Mouse (Mus musculus) monocyte, adult 59 days (primary cell): ENCODE measurements around the gene Slfn2. TPM values are rescaled to one million over a fixed set of nuclear protein-coding genes. Genes with fewer than 3 reads are reported as not detected.

Source experiments
- total RNA-seq, 2 experiments: library from RNA; stranded (reverse); gene quantifications; one replicate each; pipeline ENCODE4 v1.2.4; 2023

Gene Slfn2
- 100 to 1,000 TPM; 246 to 268 TPM for total RNA-seq

GRCm38 (mm10) chr11:83064946-83065345 lies at the start of gene Slfn2:
Slfn2 (plus strand) TSS chr11:83065112.

GRCm38 (mm10) chr11:83020621-83021020 lies 44.3 kb upstream of the Slfn2 start, which contains the start of gene Slfn8:
Slfn8 (minus strand) TSS chr11:83020810.

DNA sequence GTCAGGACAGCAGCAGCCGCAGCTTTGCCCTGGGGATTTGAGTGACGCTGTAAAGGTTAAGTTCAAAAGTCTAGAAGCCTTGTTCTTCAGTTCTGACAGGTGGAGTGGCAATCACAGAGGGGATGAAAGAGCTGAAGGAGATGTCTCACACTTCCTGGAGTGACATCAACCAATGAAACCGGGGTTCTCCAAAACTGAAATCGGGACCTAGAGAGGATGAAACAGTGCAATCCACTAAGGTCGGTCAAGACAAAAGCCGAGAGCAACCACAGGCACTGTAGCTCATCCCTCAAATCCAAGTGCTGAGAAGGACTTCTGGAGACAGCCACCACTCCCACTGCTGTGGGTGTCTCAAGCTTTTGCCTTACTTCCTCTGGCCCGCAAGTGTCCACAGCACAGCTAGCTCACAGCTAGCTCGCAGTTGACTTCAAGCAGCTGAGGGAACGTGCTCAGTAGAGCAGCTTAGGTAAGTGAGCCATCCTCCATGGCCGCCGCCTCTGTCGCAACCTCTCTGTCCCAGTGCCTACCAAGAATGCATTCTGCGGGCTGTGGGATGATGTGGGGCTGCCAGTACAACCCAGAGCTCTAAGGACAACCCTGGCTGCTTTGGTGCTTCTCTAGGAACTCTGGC lies 51.8 kb downstream of the Slfn2 start, which contains the start of gene Slfn1:
Gene Slfn1, plus strand, starts transcription at position 253 of the 631 bp plus-strand sequence.

Other genes starting within 250 kb of the Slfn2 start
- 10 to 100 TPM; 23.6 to 28.6 TPM for gene Rffl, start 193.9 kb upstream of the Slfn2 start, total RNA-seq
- 10 to 100 TPM; 10.4 to 12.5 TPM for gene Rad51d, start 174.5 kb upstream of the Slfn2 start, total RNA-seq
- gene Fndc8, start 173.0 kb upstream of the Slfn2 start, total RNA-seq: not detected
- gene Nle1, start 156.7 kb upstream of the Slfn2 start, total RNA-seq: 10 to 100 TPM; 18.0 to 21.9 TPM
- not detected for gene Unc45b, start 154.6 kb upstream of the Slfn2 start, total RNA-seq
- 100 to 1,000 TPM; 129 to 144 TPM for gene Slfn5, start 113.8 kb upstream of the Slfn2 start, total RNA-seq
- gene Slfn9, start 73.3 kb upstream of the Slfn2 start, total RNA-seq: 10 to 100 TPM; 19.5 to 25.4 TPM
- 10 to 100 TPM; 36.2 to 41.8 TPM for gene Slfn8, start 44.3 kb upstream of the Slfn2 start, total RNA-seq
- gene Slfn1, start 51.7 kb downstream of the Slfn2 start, total RNA-seq: 10 to 100 TPM; 36.6 to 49.4 TPM
- 10 to 100 TPM; 13.0 to 17.7 TPM for gene Slfn4, start 110.1 kb downstream of the Slfn2 start, total RNA-seq
- 1 to 10 TPM; 5.0 to 6.3 TPM for gene Slfn3, start 126.2 kb downstream of the Slfn2 start, total RNA-seq
- gene Slfn14, start 221.6 kb downstream of the Slfn2 start, total RNA-seq: not detected
- gene Ap2b1, start 233.9 kb downstream of the Slfn2 start, total RNA-seq: 100 to 1,000 TPM in 1 of 2 experiments, 10 to 100 TPM in 1; 99.8 to 102 TPM
- 10 to 100 TPM in 1 of 2 experiments, 1 to 10 TPM in 1; 7.6 to 15.7 TPM for gene Pex12, start 237.5 kb downstream of the Slfn2 start, total RNA-seq